Mouse (Mus musculus) liver, adult 2 months (tissue): ENCODE data around the gene Chst8.

Experiments
- CTCF ChIP-seq: fragments of 200-500 bp; IDR thresholded peaks from 2 replicates; pipeline ENCODE4 v1.5.1; 2011; ENCODE audit warnings: low read depth, low read length, control low read depth
- POLR2A ChIP-seq: fragments of 200-500 bp; IDR thresholded peaks from 2 replicates; pipeline ENCODE4 v1.6.1; 2011; ENCODE audit warnings: low read length, control low read depth; ENCODE audit not compliant: insufficient read depth; ENCODE audit errors: extremely low read depth

DNA sequence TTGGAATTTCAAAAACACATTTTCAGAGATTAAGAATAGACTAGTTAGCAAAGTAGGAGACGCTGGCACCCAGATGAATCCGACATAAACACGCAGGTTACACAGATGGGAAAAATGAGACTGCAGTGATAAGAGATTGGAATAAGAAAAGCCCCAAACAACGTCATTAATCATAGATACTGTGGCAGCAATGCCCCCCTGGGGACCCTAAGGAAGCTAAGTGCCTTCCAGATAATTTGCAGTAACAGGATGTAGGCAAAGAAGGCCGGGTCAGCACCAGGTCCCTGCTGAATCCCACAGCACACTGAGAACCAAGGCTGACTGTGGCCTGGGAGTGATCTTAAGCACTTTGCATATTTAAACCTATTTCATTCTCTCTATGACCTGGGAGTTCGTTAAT, 27.5 kb downstream of the Chst8 start:
- TF ChIP-seq POLR2A: no peak
- TF ChIP-seq CTCF: no peak
